Mouse (Mus musculus) liver, embryonic 12.5 days (tissue): ENCODE data around the gene Bcl7c. TPM values are rescaled to one million over a fixed set of nuclear protein-coding genes. Genes with fewer than 3 reads are reported as not detected.
"Not testable (repeated sequence)": the region's sequence is repeated elsewhere in the genome, so short reads cannot be mapped to it uniquely, and the experiment has no call there.

Source experiments
- ATAC-seq: fragments of 200-750 bp; cut with Nextera tagmentation; 2 replicates; pipeline ENCODE4 v1.8.0; 2017; ENCODE audit warnings: moderate number of reproducible peaks, mild to moderate bottlenecking, moderate library complexity
- H3K27ac ChIP-seq: fragments of 300-500 bp; sonication (generic); 2 replicates; pipeline ENCODE4 v1.5.1; 2016; ENCODE audit warnings: mild to moderate bottlenecking
- H3K27me3 ChIP-seq: fragments of 300-500 bp; sonication (generic); replicated peaks from 2 replicates; pipeline ENCODE4 v1.6.1; 2016; ENCODE audit warnings: mild to moderate bottlenecking, moderate library complexity
- H3K36me3 ChIP-seq: fragments of 300-500 bp; sonication (generic); 2 replicates; pipeline ENCODE4 v1.6.1; 2016; ENCODE audit warnings: mild to moderate bottlenecking, moderate library complexity
- H3K4me1 ChIP-seq: fragments of 300-500 bp; sonication (generic); 2 replicates; pipeline ENCODE4 v1.6.1; 2016
- H3K4me2 ChIP-seq: fragments of 300-500 bp; sonication (generic); 2 replicates; pipeline ENCODE4 v1.6.1; 2016; ENCODE audit warnings: mild to moderate bottlenecking, moderate library complexity
- H3K4me3 ChIP-seq: fragments of 300-500 bp; sonication (generic); 2 replicates; pipeline ENCODE4 v1.5.1; 2016; ENCODE audit warnings: mild to moderate bottlenecking, moderate library complexity
- H3K9ac ChIP-seq: fragments of 300-500 bp; sonication (generic); 2 replicates; pipeline ENCODE4 v1.6.1; 2016; ENCODE audit warnings: mild to moderate bottlenecking, moderate library complexity
- H3K9me3 ChIP-seq: fragments of 300-500 bp; sonication (generic); replicated peaks from 2 replicates; pipeline ENCODE4 v1.6.1; 2016; ENCODE audit warnings: mild to moderate bottlenecking, moderate library complexity
- WGBS: fragments of 180-500 bp; shearing (Covaris S2); methylation state at CpG from one replicate; pipeline ENCODE4 v1.1.7; 2016; ENCODE audit not compliant: insufficient replicate concordance; 5-methylcytosine and 5-hydroxymethylcytosine counted together
- polyA plus RNA-seq: library from polyadenylated mRNA; unstranded; fragments of >200 nt; fragmentation: Nextera tagmentation; extraction: Ambion mirVana; gene quantifications from 2 replicates; pipeline ENCODE4 v1.2.1, GENCODE M21; 2016

Gene Bcl7c
- polyA plus RNA-seq, 1 experiment from 2014 or later = 40.6 TPM

- peak overlapping the region; percentile 31 for H3K4me3 ChIP-seq
- WGBS = 90% methylated on average over 7 of the region's 7 CpGs
- peak overlapping the region; percentile 36; the same call in 1 of the 2 replicates for H3K9ac ChIP-seq
- 0 out of 2 replicates have a peak, but pooled peaks have one; percentile 31 for ATAC-seq
- peak overlapping the region; percentile 84 for H3K27ac ChIP-seq
- H3K9me3 ChIP-seq = no peaks in the 10 kb centered on the region
- H3K27me3 ChIP-seq = no peaks in the 10 kb centered on the region; the same call in 1 of the 2 replicates
- H3K36me3 ChIP-seq = no peaks in the 10 kb centered on the region
- peak overlapping the region; percentile 63 for H3K4me2 ChIP-seq
- H3K4me1 ChIP-seq = peaks cover 19% of the 10 kb centered on the region
Observed at GRCm38 (mm10) chr7:127626039-127626438, 82.7 kb downstream of the Bcl7c start.

- not testable (repeated sequence) for H3K4me3 ChIP-seq, H3K36me3 ChIP-seq, H3K9me3 ChIP-seq, H3K4me2 ChIP-seq, ATAC-seq, H3K9ac ChIP-seq, H3K27me3 ChIP-seq, H3K27ac ChIP-seq
- peaks cover 27% of the 10 kb centered on the region for H3K4me1 ChIP-seq
- 89% methylated on average over 7 of the region's 8 CpGs for WGBS
Observed at GRCm38 (mm10) chr7:127618402-127618801, 90.3 kb downstream of the Bcl7c start.

GRCm38 (mm10) chr7:127617962-127618361 lies 90.8 kb downstream of the Bcl7c start:
- H3K36me3 ChIP-seq = no peaks in the 10 kb centered on the region
- WGBS = 61% methylated on average over 2 of the region's 2 CpGs
- H3K27me3 ChIP-seq = 0 out of 2 replicates have a peak, but pooled peaks cover 7% of the 10 kb centered on the region
- peaks cover 27% of the 10 kb centered on the region for H3K4me1 ChIP-seq
- no peaks in the 10 kb centered on the region for H3K9me3 ChIP-seq
- no peak overlapping the region for H3K4me3 ChIP-seq
- no peak for ATAC-seq
- H3K9ac ChIP-seq = no peak overlapping the region
- no peak overlapping the region for H3K4me2 ChIP-seq
- H3K27ac ChIP-seq = no peak overlapping the region

- Histone ChIP-seq H3K27me3 (0 out of 2 replicates have a peak, but pooled peaks cover 7% of the 10 kb centered on the region), H3K9ac (no peak overlapping the region), H3K9me3 (no peaks in the 10 kb centered on the region), H3K27ac (no peak overlapping the region), H3K4me2 (no peak overlapping the region), H3K4me1 (peaks cover 27% of the 10 kb centered on the region), H3K36me3 (peaks cover 11% of the 10 kb centered on the region), H3K4me3 (no peak overlapping the region)
- 61% methylated on average over 1 of the region's 1 CpGs for WGBS
- ATAC-seq = no peak
Observed at GRCm38 (mm10) chr7:127616881-127617280, 91.9 kb downstream of the Bcl7c start.

GRCm38 (mm10) chr7:127616336-127616735 lies 92.4 kb downstream of the Bcl7c start:
- H3K4me3 ChIP-seq = no peak overlapping the region
- H3K27ac ChIP-seq = no peak overlapping the region
- 58% methylated on average over 1 of the region's 1 CpGs for WGBS
- H3K36me3 ChIP-seq = peaks cover 16% of the 10 kb centered on the region
- H3K9ac ChIP-seq = no peak overlapping the region
- peaks cover 27% of the 10 kb centered on the region for H3K4me1 ChIP-seq
- no peak for ATAC-seq
- H3K27me3 ChIP-seq = 0 out of 2 replicates have a peak, but pooled peaks cover 7% of the 10 kb centered on the region
- H3K9me3 ChIP-seq = 0 out of 2 replicates have a peak, but pooled peaks cover 5% of the 10 kb centered on the region
- no peak overlapping the region for H3K4me2 ChIP-seq

GRCm38 (mm10) chr7:127614891-127615843 lies 93.6 kb downstream of the Bcl7c start, which contains the start of gene Zfp629:
TSS of gene Zfp629 (minus strand) at chr7:127615797.
- under 1% methylated on average over 37 of the region's 50 CpGs for WGBS
- peaks cover 28% of the 10 kb centered on the region for H3K36me3 ChIP-seq
- H3K27me3 ChIP-seq = 0 out of 2 replicates have a peak, but pooled peaks cover 7% of the 10 kb centered on the region
- H3K4me2 ChIP-seq = peak within 1 kb of the TSS; percentile 92
- peaks cover 27% of the 10 kb centered on the region for H3K4me1 ChIP-seq
- peak within 1 kb of the TSS; percentile 90 for H3K9ac ChIP-seq
- peak within 1 kb of the TSS; percentile 79 for H3K4me3 ChIP-seq
- peak within 1 kb of the TSS; percentile 65 for H3K27ac ChIP-seq
- 0 out of 2 replicates have a peak, but pooled peaks cover 10% of the 10 kb centered on the region for H3K9me3 ChIP-seq
- ATAC-seq = peak; percentile 67

- Histone ChIP-seq H3K27ac (peak overlapping the region; percentile 65), H3K4me1 (peaks cover 27% of the 10 kb centered on the region), H3K4me2 (peak overlapping the region; percentile 92), H3K4me3 (peak overlapping the region; percentile 79), H3K36me3 (peaks cover 34% of the 10 kb centered on the region), H3K9me3 (0 out of 2 replicates have a peak, but pooled peaks cover 10% of the 10 kb centered on the region), H3K27me3 (0 out of 2 replicates have a peak, but pooled peaks cover 7% of the 10 kb centered on the region), H3K9ac (peak overlapping the region; percentile 90)
- WGBS = 2% methylated on average over 27 of the region's 44 CpGs
- ATAC-seq = peak; percentile 61
Observed at GRCm38 (mm10) chr7:127614511-127614890, 94.2 kb downstream of the Bcl7c start.

- WGBS = 41% methylated on average over 8 of the region's 8 CpGs
- H3K27ac ChIP-seq = no peak overlapping the region
- H3K9me3 ChIP-seq = 0 out of 2 replicates have a peak, but pooled peaks cover 10% of the 10 kb centered on the region
- H3K27me3 ChIP-seq = 0 out of 2 replicates have a peak, but pooled peaks cover 7% of the 10 kb centered on the region
- peaks cover 27% of the 10 kb centered on the region for H3K4me1 ChIP-seq
- ATAC-seq = peak; percentile 7; the same call in 1 of the 2 replicates
- peak overlapping the region; percentile 90 for H3K9ac ChIP-seq
- peaks cover 38% of the 10 kb centered on the region for H3K36me3 ChIP-seq
- peak overlapping the region; percentile 92 for H3K4me2 ChIP-seq
- peak overlapping the region; percentile 79 for H3K4me3 ChIP-seq
Observed at GRCm38 (mm10) chr7:127614091-127614490, 94.6 kb downstream of the Bcl7c start.

GRCm38 (mm10) chr7:127613501-127613900 lies 95.2 kb downstream of the Bcl7c start:
- 87% methylated on average over 8 of the region's 8 CpGs for WGBS
- H3K9me3 ChIP-seq = 0 out of 2 replicates have a peak, but pooled peaks cover 10% of the 10 kb centered on the region
- peaks cover 44% of the 10 kb centered on the region for H3K36me3 ChIP-seq
- H3K27me3 ChIP-seq = 0 out of 2 replicates have a peak, but pooled peaks cover 7% of the 10 kb centered on the region
- H3K27ac ChIP-seq = no peak overlapping the region
- no peak overlapping the region for H3K9ac ChIP-seq
- no peak overlapping the region for H3K4me2 ChIP-seq
- H3K4me3 ChIP-seq = no peak overlapping the region; the same call in 1 of the 2 replicates
- no peak for ATAC-seq
- H3K4me1 ChIP-seq = peaks cover 27% of the 10 kb centered on the region

- Histone ChIP-seq H3K4me1 (peaks cover 27% of the 10 kb centered on the region), H3K4me3 (no peak overlapping the region), H3K36me3 (peaks cover 54% of the 10 kb centered on the region), H3K27me3 (0 out of 2 replicates have a peak, but pooled peaks cover 7% of the 10 kb centered on the region), H3K4me2 (no peak overlapping the region), H3K9ac (no peak overlapping the region), H3K9me3 (0 out of 2 replicates have a peak, but pooled peaks cover 10% of the 10 kb centered on the region), H3K27ac (no peak overlapping the region)
- 94% methylated on average over 26 of the region's 26 CpGs for WGBS
- no peak for ATAC-seq
Observed at GRCm38 (mm10) chr7:127611561-127611960, 97.2 kb downstream of the Bcl7c start.
